Mouse (Mus musculus) heart, postnatal 0 days (tissue): ENCODE measurements around the gene Synrg.
A peak's percentile ranks its signal among the peaks of the same experiment; 100 is the strongest.

Experiments used
- CTCF ChIP-seq: IDR thresholded peaks from 2 replicates; pipeline ENCODE4 v1.5.1; 2016; ENCODE audit warnings: antibody characterized with exemption, control low read depth, low read depth
- EP300 ChIP-seq: IDR thresholded peaks from 2 replicates; pipeline ENCODE4 v1.6.1; 2016; ENCODE audit warnings: antibody characterized with exemption, low read depth

- peak; percentile 95 for TF ChIP-seq CTCF
- TF ChIP-seq EP300 = no peak
These were observed 28.1 kb upstream of the Synrg start for GRCm38 (mm10) chr11:83935986-83936665.
